Mouse (Mus musculus): ENCODE data around the gene Ctbp1.

Ctbp1 gene

DNA sequence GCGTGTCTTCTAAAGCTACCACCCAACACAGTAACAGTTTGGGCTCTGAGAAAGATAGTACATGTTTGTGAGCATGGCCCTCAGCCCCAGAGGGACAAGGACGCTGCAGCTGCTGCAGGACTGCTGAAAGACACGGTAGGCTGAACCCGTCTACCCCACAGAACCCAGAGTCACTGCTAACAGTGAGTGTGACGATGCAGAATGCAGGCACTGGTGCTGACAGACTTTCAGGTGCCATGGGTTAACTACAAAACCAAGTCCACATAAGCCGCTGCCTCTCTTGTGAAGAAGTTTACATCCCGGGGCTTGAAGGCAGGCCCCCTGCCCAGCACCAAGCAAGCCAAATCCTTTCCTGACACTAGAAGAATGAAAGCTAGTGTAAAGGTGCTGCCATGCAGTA is 2.6 kb downstream of the Ctbp1 start:
- CTCF ChIA-PET: interaction anchor here in 1 of 4 experiments (0.6 kb wide), 1 partner anchor 48 kb away, joined by 3 read pairs; no protein-coding TSS in a partner anchor
- POLR2A ChIA-PET: interaction anchor here in 2 of 4 experiments (0.9 to 1.8 kb wide), 5 partner anchors 9 to 340 kb away, joined by 3 to 4 read pairs (median 4); no protein-coding TSS in a partner anchor

GRCm38 (mm10) chr5:33270568-33270967 is 4.2 kb downstream of the Ctbp1 start:
- ChIA-PET POLR2A (interaction anchor here in 3 of 4 experiments (1.0 to 2.2 kb wide), 4 partner anchors 65 to 339 kb away, joined by 3 to 4 read pairs (median 4); partner anchors contain the start of genes Maea (in 1 of the 3) and Uvssa (in 1 of the 3)), CTCF (interaction anchor here (0.5 to 2.2 kb wide), 26 partner anchors 8 to 1786 kb away, joined by 3 to 12 read pairs (median 3); partner anchors contain the start of genes Maea (in 1 of the 4) and Uvssa (in 1 of the 4))

DNA sequence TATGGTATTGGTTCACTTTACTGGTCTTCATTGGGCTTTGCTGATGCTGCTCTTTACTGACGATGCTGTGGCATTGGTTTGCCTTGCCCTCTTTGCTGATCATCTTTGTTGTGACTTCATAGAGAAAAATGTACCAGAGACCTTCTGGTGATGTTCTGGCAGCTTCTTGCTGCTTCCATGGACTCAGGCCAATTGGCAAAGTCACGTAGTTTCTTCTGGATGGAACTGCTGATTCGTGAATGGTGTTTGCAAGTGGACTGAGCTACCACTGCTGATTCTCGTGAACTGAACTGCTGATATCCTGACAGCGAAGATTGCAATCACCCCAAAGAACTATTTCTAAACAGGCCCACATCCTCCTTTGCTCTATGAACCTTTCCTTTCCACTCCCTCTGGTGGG is 20.4 kb downstream of the Ctbp1 start:
- ChIA-PET CTCF (interaction anchor here in 1 of 4 experiments (0.6 kb wide), 1 partner anchor 92 kb away, joined by 3 read pairs; no protein-coding TSS in a partner anchor), POLR2A (no interaction called here)

DNA sequence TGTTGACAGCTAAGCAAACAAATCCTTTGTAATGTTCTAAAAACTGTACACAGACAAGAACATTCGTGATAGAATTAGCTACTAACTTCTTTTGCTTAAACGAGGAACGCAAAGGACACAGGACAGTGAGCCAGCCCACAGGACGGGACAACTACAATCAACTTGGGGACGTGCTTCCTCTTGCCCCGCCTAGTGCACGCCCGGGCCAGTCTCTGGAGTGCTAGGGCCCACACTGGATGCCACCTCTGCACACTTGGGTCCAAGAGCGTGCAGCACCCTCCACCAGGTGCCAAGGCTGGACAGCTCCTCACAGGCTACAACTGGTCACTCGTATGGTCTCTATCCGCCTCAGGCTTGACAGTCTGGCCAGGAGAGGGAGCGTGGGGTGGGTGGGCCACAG is 26.6 kb downstream of the Ctbp1 start:
- POLR2A ChIA-PET: interaction anchor here in 2 of 4 experiments (0.5 to 0.9 kb wide), 5 partner anchors 13 to 479 kb away, joined by 3 to 6 read pairs (median 3); no protein-coding TSS in a partner anchor
- CTCF ChIA-PET: interaction anchor here in 1 of 4 experiments (0.7 kb wide), 1 partner anchor 19 kb away, joined by 3 read pairs; no protein-coding TSS in a partner anchor

DNA sequence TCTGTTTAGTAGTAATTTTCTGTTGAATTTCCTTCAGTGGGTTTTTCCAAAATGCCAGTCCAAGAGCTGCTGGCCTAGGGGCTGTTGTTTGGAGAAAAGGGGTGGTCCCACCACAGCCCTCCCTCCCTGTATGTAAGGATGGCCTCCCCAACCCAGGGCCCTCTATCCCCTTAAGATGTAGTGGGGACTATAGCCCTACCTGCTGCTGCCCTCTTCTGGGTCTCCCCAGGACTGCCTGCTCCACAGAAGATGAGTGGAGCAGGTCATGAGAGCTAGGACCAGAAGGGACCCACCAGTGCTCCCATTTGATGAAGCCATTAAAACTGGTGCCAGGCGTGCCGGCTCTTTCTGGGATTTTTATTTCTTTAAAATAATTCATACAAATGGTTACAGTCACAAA is 27.4 kb downstream of the Ctbp1 start:
- ChIA-PET POLR2A (interaction anchor here in 2 of 4 experiments (0.5 to 1.4 kb wide), 2 partner anchors 43 to 91 kb away, joined by 3 to 15 read pairs; no protein-coding TSS in a partner anchor), CTCF (interaction anchor here in 1 of 4 experiments (0.6 kb wide), 1 partner anchor 23 kb away, joined by 3 read pairs; no protein-coding TSS in a partner anchor)

DNA sequence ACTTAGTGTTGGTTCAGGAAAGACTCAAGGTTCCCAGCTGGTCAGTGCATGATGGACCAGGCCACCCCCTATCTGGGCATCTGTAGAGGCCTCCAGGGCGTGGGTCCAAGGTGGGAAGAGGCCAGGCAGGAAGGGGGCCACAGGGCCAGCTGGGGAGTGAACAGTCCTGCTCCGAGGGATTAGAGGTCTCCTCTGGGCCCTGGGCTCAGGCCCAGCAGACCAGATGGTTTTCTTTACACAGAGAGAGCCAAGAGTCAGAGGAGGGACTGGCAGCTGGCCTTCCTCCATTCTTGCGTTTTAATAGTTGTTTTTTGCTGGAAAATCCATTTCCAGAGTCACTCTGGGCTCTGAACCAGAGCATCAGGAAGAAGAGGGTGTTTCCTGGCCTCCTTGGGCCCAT is 29.1 kb downstream of the Ctbp1 start:
- ChIA-PET CTCF (no interaction called here), POLR2A (no interaction called here)

- ChIA-PET POLR2A (interaction anchor here in 1 of 4 experiments (0.5 kb wide), 1 partner anchor 242 kb away, joined by 3 read pairs; no protein-coding TSS in a partner anchor), CTCF (interaction anchor here in 2 of 4 experiments (1.0 to 1.2 kb wide), 3 partner anchors 26 to 322 kb away, joined by 3 read pairs; partner anchors contain the start of gene Spon2 (in 1 of the 2))
These were observed 30.3 kb downstream of the Ctbp1 start for GRCm38 (mm10) chr5:33244377-33244920.

DNA sequence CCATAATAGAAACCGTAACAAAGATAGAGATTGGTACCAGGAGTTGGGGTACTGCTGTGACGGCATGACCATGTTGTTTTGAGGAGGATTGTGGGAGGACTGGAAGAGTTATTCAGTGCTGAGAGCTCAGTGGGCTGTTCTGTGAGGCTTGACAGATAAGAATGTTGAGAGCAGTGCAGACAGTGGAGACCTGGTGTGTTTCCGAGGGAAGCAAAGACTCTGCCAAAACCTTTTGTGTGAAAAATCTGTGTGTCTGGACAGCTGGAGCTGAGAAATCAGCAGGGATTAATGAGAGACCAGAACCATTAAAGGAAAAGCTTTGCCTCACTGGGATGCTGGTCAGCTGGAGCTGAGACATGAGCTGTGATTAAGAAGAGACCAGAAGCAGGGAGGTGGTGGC is 34.9 kb downstream of the Ctbp1 start:
- ChIA-PET CTCF (interaction anchor here in 1 of 4 experiments (0.7 kb wide), 1 partner anchor 43 kb away, joined by 5 read pairs; no protein-coding TSS in a partner anchor), POLR2A (interaction anchor here in 2 of 4 experiments (0.6 to 1.2 kb wide), 3 partner anchors 16 to 95 kb away, joined by 3 read pairs; no protein-coding TSS in a partner anchor)

GRCm38 (mm10) chr5:33239111-33239714 is 35.6 kb downstream of the Ctbp1 start:
- POLR2A ChIA-PET: interaction anchor here in 3 of 4 experiments (0.6 to 1.0 kb wide), 3 partner anchors 17 to 654 kb away, joined by 3 read pairs; no protein-coding TSS in a partner anchor

GRCm38 (mm10) chr5:33238256-33238645 is 36.5 kb downstream of the Ctbp1 start:
- ChIA-PET CTCF (interaction anchor here in 1 of 4 experiments (0.6 kb wide), 1 partner anchor 380 kb away, joined by 3 read pairs; no protein-coding TSS in a partner anchor), POLR2A (interaction anchor here in 1 of 4 experiments (0.9 kb wide), 1 partner anchor 655 kb away, joined by 3 read pairs; no protein-coding TSS in a partner anchor)

More at GRCm38 (mm10) chr5:33239111-33239714, 35.6 kb downstream of the Ctbp1 start:
- CTCF ChIA-PET: interaction anchor here in 1 of 4 experiments (0.6 kb wide), 1 partner anchor 197 kb away, joined by 4 read pairs; no protein-coding TSS in a partner anchor

DNA sequence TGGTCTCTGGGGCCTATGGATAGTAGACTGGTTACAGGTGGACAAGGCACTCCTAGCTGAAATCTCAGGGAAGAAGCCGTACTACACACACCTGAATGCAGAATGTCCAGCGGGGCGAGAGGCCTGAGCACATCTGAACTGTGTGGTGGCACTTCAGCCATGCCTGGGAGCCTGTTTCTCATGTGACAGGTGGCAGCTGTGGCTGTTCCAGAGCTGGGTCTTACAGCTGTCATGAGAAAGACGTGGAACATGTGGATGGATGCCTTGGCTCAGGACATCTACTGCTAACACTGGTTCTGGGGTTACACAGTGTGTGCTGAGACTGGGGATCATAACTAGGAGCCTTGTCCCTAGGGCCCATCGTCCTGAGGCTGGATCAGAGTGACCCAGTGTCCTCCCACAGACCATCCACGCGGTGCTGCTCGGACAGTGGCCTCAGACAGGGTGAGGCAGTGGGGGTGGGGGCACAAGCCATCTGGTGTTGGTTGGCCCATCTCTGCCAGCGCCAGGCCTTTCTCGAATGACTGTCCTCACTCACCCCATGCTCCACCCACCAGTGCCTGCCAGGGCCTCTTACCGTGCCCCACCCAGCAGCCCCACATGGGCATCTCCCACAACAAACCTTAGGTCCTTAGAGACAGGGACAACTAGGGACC is 37.1 kb downstream of the Ctbp1 start:
- CTCF ChIA-PET: no interaction called here

DNA sequence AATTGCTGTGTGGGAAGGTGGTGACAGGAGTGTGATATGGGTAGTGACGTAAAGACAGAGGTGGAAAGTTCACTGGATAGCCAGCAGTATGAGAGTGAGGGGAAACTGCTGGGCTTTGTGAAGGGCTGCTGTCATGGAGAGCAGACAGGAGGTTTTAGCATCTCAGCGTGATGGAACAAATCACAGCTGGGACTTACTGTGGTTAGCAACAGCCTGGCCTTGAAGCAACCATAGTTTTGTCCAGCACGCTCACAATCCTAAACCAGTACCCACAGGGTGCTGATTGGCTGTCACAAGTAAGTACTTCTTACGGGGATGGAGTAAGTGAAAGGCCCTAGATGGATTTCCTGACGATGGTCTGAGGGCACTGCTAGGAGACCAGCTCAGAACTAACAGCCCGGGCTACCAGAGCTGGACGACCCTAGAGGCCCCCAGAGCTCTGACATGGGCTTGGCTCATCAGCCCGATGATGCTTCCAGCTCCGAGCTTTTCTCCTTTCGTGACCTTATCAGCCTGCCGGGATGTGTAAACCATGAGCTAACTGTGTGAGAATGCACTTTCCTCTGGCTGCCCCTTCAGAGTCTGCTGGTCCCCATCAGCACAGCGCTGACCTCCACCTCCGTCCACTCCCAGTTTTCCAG is 40.3 kb downstream of the Ctbp1 start:
- POLR2A ChIA-PET: interaction anchor here in 2 of 4 experiments (0.6 to 1.0 kb wide), 3 partner anchors 8 to 75 kb away, joined by 3 read pairs; no protein-coding TSS in a partner anchor
- CTCF ChIA-PET: interaction anchor here in 1 of 4 experiments (1.1 kb wide), 1 partner anchor 12 kb away, joined by 3 read pairs; no protein-coding TSS in a partner anchor

More for the DNA sequence above, 37.1 kb downstream of the Ctbp1 start:
- POLR2A ChIA-PET: interaction anchor here in 1 of 4 experiments (0.9 kb wide), 1 partner anchor 656 kb away, joined by 3 read pairs; no protein-coding TSS in a partner anchor

DNA sequence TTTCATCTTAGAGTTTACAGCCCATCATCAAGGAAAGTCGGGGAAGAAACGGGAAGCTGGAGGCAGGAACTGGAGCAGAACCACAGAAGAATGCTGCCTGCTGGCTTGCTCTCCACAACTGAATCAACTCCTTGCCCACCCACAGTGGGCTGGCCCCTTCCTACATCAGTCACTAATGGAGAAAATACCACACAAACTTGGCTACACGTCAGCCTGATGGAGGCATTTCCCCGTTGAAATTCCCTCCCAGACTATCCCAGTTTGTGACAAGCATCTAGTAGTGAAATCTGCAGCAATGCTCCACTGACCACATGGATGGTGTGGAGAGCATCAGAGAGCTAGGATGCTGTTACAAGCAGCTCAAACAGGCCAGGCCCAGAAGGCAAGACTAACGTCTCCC is 42.0 kb downstream of the Ctbp1 start:
- ChIA-PET POLR2A (interaction anchor here in 1 of 4 experiments (0.8 to 1.1 kb wide), 3 partner anchors 10 to 237 kb away, joined by 3 to 4 read pairs (median 3); no protein-coding TSS in a partner anchor), CTCF (no interaction called here)

- CTCF ChIA-PET: no interaction called here
- POLR2A ChIA-PET: interaction anchor here in 2 of 4 experiments (1.6 to 3.0 kb wide), 2 partner anchors 12 kb away, joined by 6 to 14 read pairs; partner anchors contain the start of gene Spon2 (in 2 of the 2)
These were observed 44.5 kb downstream of the Ctbp1 start for GRCm38 (mm10) chr5:33230285-33230684.

DNA sequence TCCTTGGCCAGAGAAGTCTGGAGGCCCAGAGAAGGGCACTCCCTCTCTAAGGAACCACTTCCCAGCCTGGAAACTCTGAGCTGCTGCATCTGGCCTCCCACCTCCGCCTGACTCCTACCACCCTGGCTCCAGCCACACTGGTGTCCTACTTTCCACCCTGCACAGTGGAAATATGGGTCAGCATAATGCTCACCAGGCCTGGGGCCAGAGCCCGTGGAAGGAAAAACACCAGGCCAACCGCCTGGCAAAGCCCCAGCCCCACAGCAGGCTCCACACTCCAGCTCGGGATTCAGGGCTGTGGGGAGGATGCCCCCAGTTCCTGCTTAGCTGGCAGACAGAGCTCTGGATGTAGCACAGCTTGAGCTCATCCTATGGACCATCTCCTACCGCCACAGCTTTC is 46.4 kb downstream of the Ctbp1 start:
- POLR2A ChIA-PET: interaction anchor here in 2 of 4 experiments (1.6 to 3.0 kb wide), 2 partner anchors 10 kb away, joined by 6 to 14 read pairs; partner anchors contain the start of gene Spon2 (in 2 of the 2)
- CTCF ChIA-PET: interaction anchor here in 1 of 4 experiments (0.5 to 1.5 kb wide), 3 partner anchors 51 to 587 kb away, joined by 4 to 5 read pairs (median 4); no protein-coding TSS in a partner anchor

DNA sequence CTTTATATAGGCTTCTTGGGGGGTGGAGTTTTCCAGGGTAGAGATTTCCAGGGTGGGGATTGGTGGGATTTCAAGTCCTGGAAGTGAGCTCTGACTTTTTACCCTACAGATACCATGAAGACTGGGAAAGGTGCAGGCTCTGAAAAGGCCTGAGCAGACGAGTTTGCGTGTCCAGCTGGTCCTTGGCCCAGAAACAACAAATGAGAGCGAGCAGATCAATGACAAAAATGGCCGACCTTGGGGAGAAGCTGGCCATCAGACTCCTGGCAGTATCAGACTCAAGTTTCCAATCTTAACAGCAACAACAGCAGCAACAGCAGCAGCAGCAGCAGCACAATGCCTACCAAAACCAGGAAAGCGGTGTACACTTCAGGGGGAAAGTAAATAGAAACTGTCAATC is 49.1 kb downstream of the Ctbp1 start:
- ChIA-PET POLR2A (interaction anchor here in 1 of 4 experiments (0.6 kb wide), 1 partner anchor 63 kb away, joined by 3 read pairs; no protein-coding TSS in a partner anchor), CTCF (interaction anchor here in 1 of 4 experiments (1.0 kb wide), 1 partner anchor 21 kb away, joined by 3 read pairs; no protein-coding TSS in a partner anchor)

- POLR2A ChIA-PET: no interaction called here
- CTCF ChIA-PET: interaction anchor here in 2 of 4 experiments (0.6 to 1.0 kb wide), 2 partner anchors 20 to 48 kb away, joined by 3 read pairs; no protein-coding TSS in a partner anchor
These were observed 50.3 kb downstream of the Ctbp1 start for GRCm38 (mm10) chr5:33224491-33224890.
